Mouse (Mus musculus): ENCODE results near the gene D7Ertd443e.

Gene D7Ertd443e

DNA sequence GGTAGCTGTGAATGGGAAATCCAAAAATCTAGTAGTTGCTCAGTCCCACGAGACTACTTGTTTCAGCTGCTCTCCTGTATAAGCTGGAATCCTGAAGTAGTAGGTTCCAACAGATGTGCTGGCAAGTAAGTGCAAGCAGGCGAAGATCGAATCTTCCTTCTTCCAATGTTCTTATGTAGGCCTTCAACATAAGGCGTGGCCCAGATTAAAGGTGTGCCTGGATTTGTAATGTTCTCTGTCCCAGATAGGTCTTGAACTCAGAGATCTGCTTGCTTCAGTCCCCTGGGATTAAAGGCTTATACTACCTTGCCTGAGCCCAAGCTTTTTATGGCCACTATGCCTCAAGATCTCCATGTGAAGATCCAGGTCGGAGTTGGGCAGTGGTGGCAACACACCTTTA, at the start of gene D7Ertd443e:
Gene D7Ertd443e, minus strand, starts transcription at position 101 of the 400 bp plus-strand sequence.
- DNase-seq (ENCODE audit: low read depth in 1 of 2, low spot score in 2 of 2): no peak

- DNase-seq (ENCODE audit: low read depth in 1 of 2, low spot score in 2 of 2): no peak
These were observed 46.2 kb upstream of the D7Ertd443e start for GRCm38 (mm10) chr7:134431681-134432080.

- no peak for DNase-seq (ENCODE audit: low read depth in 1 of 2, low spot score in 2 of 2)
These were observed 43.2 kb upstream of the D7Ertd443e start for GRCm38 (mm10) chr7:134428676-134429075.

- no peak for DNase-seq (ENCODE audit: low read depth in 1 of 2, low spot score in 2 of 2)
These were observed 29.6 kb upstream of the D7Ertd443e start for GRCm38 (mm10) chr7:134415014-134415413.

DNA sequence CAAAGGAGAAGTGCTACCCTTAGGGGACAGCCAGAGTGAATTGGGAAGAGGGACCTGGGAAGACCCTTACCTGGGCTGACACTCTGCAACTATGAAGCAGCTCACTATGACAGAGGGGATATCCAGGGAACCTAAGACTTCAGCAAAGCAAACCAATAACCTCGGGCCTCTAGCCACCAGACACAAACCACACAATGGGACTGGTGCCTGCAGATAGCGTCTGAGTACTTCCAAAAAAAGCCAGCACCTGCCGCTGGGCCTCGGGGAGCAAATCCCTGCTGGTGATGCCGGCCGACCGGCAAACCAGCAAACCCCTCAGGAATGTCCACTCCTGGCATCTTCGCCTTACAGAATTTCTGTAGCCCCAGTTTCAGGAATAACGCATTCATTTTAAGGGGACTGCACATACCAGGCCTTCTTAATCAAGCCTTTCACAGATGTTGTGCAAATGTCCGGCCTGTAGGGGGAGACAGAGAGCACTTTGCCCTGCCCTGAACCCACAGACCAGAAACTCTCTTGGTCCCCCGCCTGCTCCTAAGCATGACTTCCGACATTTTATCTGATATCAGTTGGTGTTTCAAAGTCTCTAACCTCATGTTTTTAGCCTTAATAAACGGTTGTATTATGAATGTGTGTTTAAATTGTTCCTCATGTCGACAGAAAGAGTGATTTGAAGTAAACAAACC, 28.7 kb upstream of the D7Ertd443e start:
- no peak for DNase-seq (ENCODE audit: low read depth in 1 of 2, low spot score in 2 of 2)

GRCm38 (mm10) chr7:134408641-134409040, 23.2 kb upstream of the D7Ertd443e start:
- no peak for DNase-seq (ENCODE audit: low read depth in 1 of 2, low spot score in 2 of 2)

DNA sequence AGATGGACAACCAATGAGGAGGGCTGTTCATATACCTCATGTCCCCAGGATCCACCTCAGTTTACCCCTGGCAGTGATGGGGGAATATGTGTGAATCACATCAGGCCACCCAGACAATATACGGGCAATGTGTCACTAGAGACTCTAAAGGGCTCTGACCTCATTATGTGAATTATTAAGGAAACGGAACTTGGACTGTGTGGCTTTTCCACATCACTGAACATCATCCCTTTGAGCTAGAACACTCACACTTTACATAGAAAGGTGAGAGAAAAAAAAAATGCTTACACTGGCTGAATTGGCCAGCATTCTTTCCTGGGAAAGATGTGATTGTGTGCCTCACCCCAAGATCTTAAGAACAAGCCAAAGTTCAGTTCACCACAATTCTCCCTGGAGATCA, 15.3 kb upstream of the D7Ertd443e start:
- DNase-seq (ENCODE audit: low read depth in 1 of 2, low spot score in 2 of 2): no peak

GRCm38 (mm10) chr7:134396769-134397168, 11.3 kb upstream of the D7Ertd443e start:
- DNase-seq (ENCODE audit: low read depth in 1 of 2, low spot score in 2 of 2): no peak

DNA sequence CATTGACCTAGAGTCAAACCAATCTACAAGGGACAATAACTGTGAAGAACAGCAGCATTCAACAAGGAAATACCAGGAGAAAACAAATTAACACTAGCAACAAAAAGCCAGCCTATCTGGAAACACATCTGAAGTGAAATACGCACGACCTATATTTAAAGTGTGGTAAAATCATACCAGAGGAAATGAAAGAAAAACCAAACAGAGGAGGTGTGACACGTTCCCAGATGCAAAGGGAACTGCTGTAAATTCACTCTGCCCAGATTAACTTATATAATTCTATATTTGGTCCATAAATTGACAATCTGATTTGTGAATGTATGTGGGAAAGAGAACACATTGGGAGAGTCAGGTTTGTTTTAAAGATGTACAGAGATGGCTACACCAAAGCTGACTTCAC, 2.7 kb downstream of the D7Ertd443e start:
- no peak for DNase-seq (ENCODE audit: low read depth in 1 of 2, low spot score in 2 of 2)

- no peak for DNase-seq (ENCODE audit: low read depth in 1 of 2, low spot score in 2 of 2)
These were observed 4.0 kb downstream of the D7Ertd443e start for GRCm38 (mm10) chr7:134381407-134381861.

GRCm38 (mm10) chr7:134378273-134378672, 7.2 kb downstream of the D7Ertd443e start:
- DNase-seq (ENCODE audit: low read depth in 1 of 2, low spot score in 2 of 2): no peak

DNA sequence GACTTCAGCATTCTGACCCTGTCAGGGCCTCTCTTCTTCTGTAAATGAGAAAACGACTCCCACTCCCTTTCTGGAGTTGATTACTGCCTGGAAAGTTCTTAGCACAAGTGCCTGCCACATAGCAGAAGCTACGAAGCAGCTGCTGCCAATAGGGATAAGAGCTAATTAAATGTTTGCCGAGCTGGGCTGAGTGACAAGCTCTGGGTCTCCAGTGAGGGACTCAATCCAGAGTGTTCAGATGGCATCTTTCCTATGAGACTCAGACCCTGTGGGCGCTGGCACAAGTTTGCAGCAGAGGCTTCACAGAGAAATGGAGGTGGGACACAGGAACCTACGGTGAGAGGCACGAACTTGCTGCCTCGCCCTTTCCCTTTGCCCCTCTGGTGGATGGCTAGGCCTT, 8.7 kb downstream of the D7Ertd443e start:
- no peak for DNase-seq (ENCODE audit: low read depth in 1 of 2, low spot score in 2 of 2)

- DNase-seq (ENCODE audit: low read depth in 1 of 2, low spot score in 2 of 2): no peak
These were observed 13.2 kb downstream of the D7Ertd443e start for GRCm38 (mm10) chr7:134372276-134372675.

GRCm38 (mm10) chr7:134369241-134369640, 16.2 kb downstream of the D7Ertd443e start:
- DNase-seq (ENCODE audit: low read depth in 1 of 2, low spot score in 2 of 2): no peak

GRCm38 (mm10) chr7:134362257-134362870, 23.1 kb downstream of the D7Ertd443e start:
- DNase-seq (ENCODE audit: low read depth in 1 of 2, low spot score in 2 of 2): no peak

DNA sequence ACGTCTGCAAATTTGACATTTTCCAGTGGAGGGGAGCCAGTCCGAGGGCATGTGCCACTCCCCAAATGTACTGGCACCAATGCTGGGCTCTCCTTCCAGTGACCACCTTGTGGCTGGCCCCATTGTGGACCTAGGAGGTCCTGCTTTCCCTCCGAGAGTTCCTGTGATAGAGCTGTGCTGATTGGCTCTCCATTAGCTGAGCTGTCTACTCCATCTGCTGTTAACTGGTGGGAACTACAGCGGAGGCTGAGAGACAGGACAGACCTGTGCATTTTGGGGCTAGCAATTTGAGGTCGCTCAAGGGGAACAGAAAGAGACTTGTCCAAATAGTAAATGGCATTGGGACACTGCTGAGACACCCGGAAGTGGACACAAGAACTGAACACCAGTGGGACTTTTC, 36.6 kb downstream of the D7Ertd443e start:
- no peak for DNase-seq (ENCODE audit: low read depth in 1 of 2, low spot score in 2 of 2)

DNA sequence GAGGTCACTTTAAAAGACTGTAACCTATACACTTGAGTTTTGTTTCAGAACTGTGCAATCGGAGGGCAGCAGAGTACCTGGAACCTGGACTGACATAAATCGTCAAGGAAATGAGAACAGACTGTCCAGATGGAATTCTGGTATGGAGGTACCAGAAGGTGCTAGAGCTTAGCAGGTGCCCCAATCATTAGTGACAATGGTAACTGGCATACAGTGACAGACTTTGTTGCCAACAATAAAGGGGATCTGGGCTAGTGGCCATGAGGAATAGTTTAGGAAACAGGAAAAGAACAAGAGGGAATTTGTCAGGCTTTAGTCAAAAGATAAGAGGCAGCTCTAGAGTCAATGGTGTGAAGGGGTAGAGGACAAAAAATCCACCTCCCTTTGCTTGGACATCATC, 43.3 kb downstream of the D7Ertd443e start:
- DNase-seq (ENCODE audit: low read depth in 1 of 2, low spot score in 2 of 2): no peak

DNA sequence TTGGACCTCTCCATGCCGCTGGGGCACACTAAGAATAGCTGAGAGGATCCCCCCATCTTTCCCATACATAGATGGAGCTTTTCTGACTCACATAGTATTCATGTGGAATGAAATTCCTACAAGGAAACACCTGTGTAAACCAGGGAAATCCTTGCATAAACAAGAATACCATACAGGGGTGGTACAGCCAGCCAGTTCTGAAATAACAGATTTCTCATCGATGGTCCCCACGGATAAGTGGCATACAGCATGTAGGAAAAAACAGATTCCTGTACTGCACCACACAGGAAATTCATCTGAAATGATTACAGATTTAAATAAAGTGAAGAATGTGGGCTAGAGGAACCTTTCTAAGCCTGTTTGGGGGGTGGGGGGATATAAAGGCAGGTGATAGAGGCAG, 49.5 kb downstream of the D7Ertd443e start:
- DNase-seq (ENCODE audit: low read depth in 1 of 2, low spot score in 2 of 2): no peak

GRCm38 (mm10) chr7:134320979-134321378, 64.5 kb downstream of the D7Ertd443e start:
- DNase-seq (ENCODE audit: low read depth in 1 of 2, low spot score in 2 of 2): no peak

DNA sequence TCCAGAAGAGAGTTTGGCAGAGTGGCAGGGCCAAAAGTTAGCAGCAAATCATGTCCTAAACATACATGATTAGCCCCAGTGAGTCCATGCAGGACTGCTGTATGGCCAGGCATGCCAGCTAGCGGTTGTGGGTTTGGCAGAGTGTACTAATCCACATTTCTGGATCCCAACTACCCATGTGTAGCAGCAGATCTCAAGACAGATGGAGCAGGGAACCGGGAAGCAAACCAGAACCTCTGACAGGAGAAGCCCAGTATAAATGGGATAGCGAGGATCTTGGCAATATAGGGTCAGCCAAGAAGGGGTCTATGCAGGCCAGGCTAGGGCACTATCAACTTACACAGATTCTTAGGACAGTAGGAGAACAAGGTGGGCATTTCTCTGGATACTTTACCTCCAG, 83.4 kb downstream of the D7Ertd443e start:
- no peak for DNase-seq (ENCODE audit: low read depth in 1 of 2, low spot score in 2 of 2)

- DNase-seq (ENCODE audit: low read depth in 1 of 2, low spot score in 2 of 2): no peak
These were observed 84.2 kb downstream of the D7Ertd443e start for GRCm38 (mm10) chr7:134301285-134301684.

- no peak for DNase-seq (ENCODE audit: low read depth in 1 of 2, low spot score in 2 of 2)
These were observed 92.7 kb downstream of the D7Ertd443e start for GRCm38 (mm10) chr7:134292750-134293149.
